Mouse (Mus musculus) activated CD4-positive, CD25-positive, alpha-beta regulatory T cell (primary cell): Measurements from ENCODE around the gene Dynlt1c. TPM values are rescaled to one million over a fixed set of nuclear protein-coding genes. Genes with fewer than 3 reads are reported as not detected.

Experiments used
- polyA plus RNA-seq, 2 experiments: library from polyadenylated mRNA; unstranded; fragments of 100-300 nt; shearing (Covaris generic); gene quantifications; one replicate each; pipeline ENCODE4 v1.2.1; 2017

Dynlt1c gene
- polyA plus RNA-seq, result 10 to 100 TPM; 19.8 to 24.2 TPM

GRCm38 (mm10) chr17:6601204-6601911 lies at the start of gene Dynlt1c:
TSS of gene Dynlt1c (plus strand) at chr17:6601671.

GRCm38 (mm10) chr17:6655567-6656281 lies 54.3 kb downstream of the Dynlt1c start, which contains the start of gene Dynlt1f:
TSS of gene Dynlt1f (minus strand) at chr17:6655900.

GRCm38 (mm10) chr17:6658801-6659200 lies 57.3 kb downstream of the Dynlt1c start, which contains the start of gene Sytl3:
TSS of gene Sytl3 (plus strand) at chr17:6659093.

Other genes with a start within 250 kb of the Dynlt1c start
- 100 to 1,000 TPM in 1 of 2 experiments, 10 to 100 TPM in 1; 93.3 to 130 TPM for gene Dynlt1b, start 171.6 kb upstream of the Dynlt1c start, polyA plus RNA-seq
- gene Dynlt1f, start 54.2 kb downstream of the Dynlt1c start, polyA plus RNA-seq, result 10 to 100 TPM; 69.7 to 88.2 TPM
- gene Sytl3, start 57.4 kb downstream of the Dynlt1c start, polyA plus RNA-seq, result 1 to 10 TPM; 4.1 to 7.0 TPM
- 100 to 1,000 TPM; 209 to 289 TPM for gene Ezr, start 181.1 kb downstream of the Dynlt1c start, polyA plus RNA-seq